Mouse (Mus musculus): Measurements from ENCODE around the gene Pde4a. TPM values are rescaled to one million over a fixed set of nuclear protein-coding genes. Genes with fewer than 3 reads are reported as not detected.

Pde4a gene
- polyA plus RNA-seq, 1 experiment from 2014 or later, result 4.7 TPM

DNA sequence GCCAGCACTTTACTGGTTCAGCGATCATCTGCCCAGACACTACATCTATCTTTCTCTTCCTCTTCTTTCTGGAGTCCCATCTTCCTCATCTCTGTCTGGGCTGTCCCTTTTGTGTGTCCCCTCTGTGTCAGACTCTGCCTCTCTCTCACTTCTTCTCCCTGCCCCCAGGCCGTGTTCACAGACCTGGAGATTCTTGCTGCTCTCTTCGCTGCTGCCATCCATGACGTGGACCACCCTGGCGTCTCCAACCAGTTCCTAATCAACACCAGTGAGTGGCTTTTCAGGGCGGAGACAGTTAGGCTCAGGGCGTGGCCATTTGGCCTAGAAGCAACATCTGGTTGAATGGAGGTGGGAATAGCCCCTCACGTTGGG, 38.6 kb downstream of the Pde4a start:
- Histone ChIP-seq H3K4me3 (replicated peaks; ENCODE audit: low read length) (no peak overlapping the region), H3K9me3 (replicated peaks; ENCODE audit: control insufficient read depth, low read length) (no peaks in the 10 kb centered on the region), H3K36me3 (ENCODE audit: control insufficient read depth, insufficient read depth, low read length) (no peaks in the 10 kb centered on the region), H3K27me3 (ENCODE audit: control insufficient read depth, insufficient read depth, low read length) (no peaks in the 10 kb centered on the region), H3K4me2 (ENCODE audit: low read depth, low read length) (peak overlapping the region; percentile 77; the same call in 1 of the 2 replicates), H3K4me1 (ENCODE audit: control insufficient read depth, insufficient read depth, low read length) (peaks cover 11% of the 10 kb centered on the region; the same call in 1 of the 2 replicates), H3K27ac (ENCODE audit: low read length) (no peak overlapping the region), H3K9ac (ENCODE audit: low read length) (no peak overlapping the region)
- ATAC-seq (ENCODE audit: insufficient read depth, low FRiP score), result no peak
- 31% methylated on average over 8 of the region's 8 CpGs for WGBS

DNA sequence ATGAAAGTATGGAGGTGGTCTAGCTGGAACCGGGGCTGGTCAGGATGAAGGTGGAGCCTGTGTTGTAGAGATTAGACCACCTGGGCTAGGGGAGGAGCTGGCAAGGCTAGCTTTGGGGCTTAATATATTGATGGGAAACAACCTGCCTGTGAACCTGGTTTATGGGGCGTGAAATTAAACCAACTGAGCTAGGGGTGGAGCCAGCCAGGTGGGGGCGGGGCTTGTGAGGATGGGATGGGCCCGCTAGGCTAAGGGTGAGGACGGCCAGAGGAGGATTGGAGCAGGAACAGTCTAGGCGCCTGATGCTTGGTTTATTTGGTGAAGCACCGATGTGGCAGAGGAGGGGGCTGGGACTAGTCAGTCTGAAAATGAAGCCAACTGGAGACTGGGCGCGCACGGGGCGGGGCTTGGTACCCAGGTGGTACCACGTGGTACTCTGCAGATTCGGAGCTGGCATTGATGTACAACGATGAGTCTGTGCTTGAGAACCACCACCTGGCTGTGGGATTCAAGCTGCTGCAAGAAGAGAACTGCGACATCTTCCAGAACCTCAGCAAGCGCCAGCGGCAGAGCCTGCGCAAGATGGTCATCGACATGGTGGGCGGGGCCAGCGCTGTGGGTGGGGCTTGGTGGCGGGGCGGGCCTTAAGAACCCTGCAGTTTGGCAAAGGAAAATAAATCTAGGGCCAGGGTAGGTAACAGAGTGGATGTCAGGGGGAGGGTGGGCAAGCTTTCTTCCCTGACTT, 39.2 kb downstream of the Pde4a start:
- no peaks in the 10 kb centered on the region for H3K36me3 ChIP-seq (ENCODE audit: control insufficient read depth, insufficient read depth, low read length)
- peak overlapping the region; percentile 57 for H3K9ac ChIP-seq (ENCODE audit: low read length)
- ATAC-seq (ENCODE audit: insufficient read depth, low FRiP score), result peak; percentile 64
- H3K27me3 ChIP-seq (ENCODE audit: control insufficient read depth, insufficient read depth, low read length), result no peaks in the 10 kb centered on the region
- H3K4me2 ChIP-seq (ENCODE audit: low read depth, low read length), result peak overlapping the region; percentile 77
- H3K9me3 ChIP-seq (replicated peaks; ENCODE audit: control insufficient read depth, low read length), result no peaks in the 10 kb centered on the region
- 6% methylated on average over 23 of the region's 23 CpGs for WGBS
- H3K4me3 ChIP-seq (replicated peaks; ENCODE audit: low read length), result peak overlapping the region; percentile 49
- peaks cover 11% of the 10 kb centered on the region; the same call in 1 of the 2 replicates for H3K4me1 ChIP-seq (ENCODE audit: control insufficient read depth, insufficient read depth, low read length)
- H3K27ac ChIP-seq (ENCODE audit: low read length), result no peak overlapping the region

DNA sequence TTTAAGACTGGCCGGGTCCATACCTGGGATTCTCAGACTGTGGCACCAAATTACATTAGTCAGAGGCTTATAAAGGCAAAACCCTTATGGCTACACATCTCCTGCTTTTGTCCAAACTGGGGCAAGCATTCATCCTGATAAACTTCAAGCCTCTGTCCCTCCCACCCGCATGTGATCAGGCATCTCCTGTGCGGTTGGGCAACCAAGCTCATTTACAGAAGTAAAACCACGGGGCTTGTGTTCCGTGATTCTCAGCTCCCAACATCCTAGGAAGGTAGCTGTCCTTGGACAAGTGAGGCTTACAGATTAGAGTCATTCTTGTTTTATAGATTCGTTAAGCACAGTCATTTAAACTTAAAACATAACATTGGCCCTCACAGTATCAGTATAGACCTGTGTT, 41.3 kb downstream of the Pde4a start:
- 84% methylated on average over 6 of the region's 6 CpGs for WGBS
- Histone ChIP-seq H3K9ac (ENCODE audit: low read length) (no peak overlapping the region), H3K4me1 (ENCODE audit: control insufficient read depth, insufficient read depth, low read length) (peaks cover 11% of the 10 kb centered on the region; the same call in 1 of the 2 replicates), H3K27me3 (ENCODE audit: control insufficient read depth, insufficient read depth, low read length) (no peaks in the 10 kb centered on the region), H3K4me2 (ENCODE audit: low read depth, low read length) (no peak overlapping the region), H3K4me3 (replicated peaks; ENCODE audit: low read length) (no peak overlapping the region), H3K9me3 (replicated peaks; ENCODE audit: control insufficient read depth, low read length) (no peaks in the 10 kb centered on the region), H3K27ac (ENCODE audit: low read length) (no peak overlapping the region), H3K36me3 (ENCODE audit: control insufficient read depth, insufficient read depth, low read length) (no peaks in the 10 kb centered on the region)
- ATAC-seq (ENCODE audit: insufficient read depth, low FRiP score), result no peak

DNA sequence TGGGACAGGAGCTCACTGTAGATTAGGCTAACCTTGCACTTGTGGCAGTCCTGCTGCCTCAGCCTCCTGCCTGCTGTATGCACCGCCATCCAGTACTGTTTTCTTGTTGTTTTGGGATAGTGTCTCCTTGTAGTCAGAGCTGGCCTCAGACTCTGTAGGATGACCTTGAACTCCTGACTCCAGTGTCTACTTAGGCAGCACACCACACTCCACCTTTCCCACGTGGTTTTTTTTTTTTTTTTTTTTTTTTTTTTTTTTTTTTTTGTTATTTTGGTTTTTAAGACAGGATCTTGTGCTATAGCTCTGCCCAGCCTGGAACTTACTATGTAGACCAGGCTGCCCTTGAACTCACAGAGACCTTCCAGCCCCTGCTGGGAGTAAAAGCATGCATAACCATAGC, 43.1 kb downstream of the Pde4a start:
- no peak overlapping the region for H3K4me2 ChIP-seq (ENCODE audit: low read depth, low read length)
- no peak for ATAC-seq (ENCODE audit: insufficient read depth, low FRiP score)
- WGBS, result 65% methylated on average over 2 of the region's 2 CpGs
- no peak overlapping the region for H3K9ac ChIP-seq (ENCODE audit: low read length)
- H3K9me3 ChIP-seq (replicated peaks; ENCODE audit: control insufficient read depth, low read length), result no peaks in the 10 kb centered on the region
- H3K36me3 ChIP-seq (ENCODE audit: control insufficient read depth, insufficient read depth, low read length), result no peaks in the 10 kb centered on the region
- no peak overlapping the region for H3K27ac ChIP-seq (ENCODE audit: low read length)
- no peak overlapping the region for H3K4me3 ChIP-seq (replicated peaks; ENCODE audit: low read length)
- no peaks in the 10 kb centered on the region for H3K27me3 ChIP-seq (ENCODE audit: control insufficient read depth, insufficient read depth, low read length)
- peaks cover 11% of the 10 kb centered on the region; the same call in 1 of the 2 replicates for H3K4me1 ChIP-seq (ENCODE audit: control insufficient read depth, insufficient read depth, low read length)

DNA sequence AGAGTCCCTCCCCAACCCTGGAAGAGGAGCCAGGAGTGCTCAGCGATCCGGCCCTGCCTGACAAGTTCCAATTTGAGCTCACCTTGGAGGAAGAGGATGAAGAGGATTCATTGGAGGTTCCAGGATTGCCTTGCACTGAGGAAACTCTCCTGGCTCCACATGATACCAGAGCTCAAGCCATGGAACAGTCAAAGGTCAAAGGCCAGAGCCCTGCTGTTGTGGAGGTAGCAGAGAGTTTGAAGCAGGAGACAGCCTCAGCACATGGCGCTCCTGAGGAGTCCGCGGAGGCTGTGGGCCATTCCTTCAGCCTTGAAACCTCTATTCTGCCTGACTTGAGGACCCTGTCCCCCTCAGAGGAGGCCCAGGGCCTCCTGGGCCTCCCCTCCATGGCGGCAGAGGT, 45.3 kb downstream of the Pde4a start:
- H3K4me3 ChIP-seq (replicated peaks; ENCODE audit: low read length), result no peak overlapping the region
- WGBS, result 74% methylated on average over 6 of the region's 6 CpGs
- H3K4me2 ChIP-seq (ENCODE audit: low read depth, low read length), result no peak overlapping the region
- no peak overlapping the region for H3K27ac ChIP-seq (ENCODE audit: low read length)
- no peaks in the 10 kb centered on the region for H3K36me3 ChIP-seq (ENCODE audit: control insufficient read depth, insufficient read depth, low read length)
- no peak overlapping the region for H3K9ac ChIP-seq (ENCODE audit: low read length)
- no peaks in the 10 kb centered on the region for H3K4me1 ChIP-seq (ENCODE audit: control insufficient read depth, insufficient read depth, low read length)
- no peaks in the 10 kb centered on the region for H3K9me3 ChIP-seq (replicated peaks; ENCODE audit: control insufficient read depth, low read length)
- H3K27me3 ChIP-seq (ENCODE audit: control insufficient read depth, insufficient read depth, low read length), result no peaks in the 10 kb centered on the region
- ATAC-seq (ENCODE audit: insufficient read depth, low FRiP score), result no peak

DNA sequence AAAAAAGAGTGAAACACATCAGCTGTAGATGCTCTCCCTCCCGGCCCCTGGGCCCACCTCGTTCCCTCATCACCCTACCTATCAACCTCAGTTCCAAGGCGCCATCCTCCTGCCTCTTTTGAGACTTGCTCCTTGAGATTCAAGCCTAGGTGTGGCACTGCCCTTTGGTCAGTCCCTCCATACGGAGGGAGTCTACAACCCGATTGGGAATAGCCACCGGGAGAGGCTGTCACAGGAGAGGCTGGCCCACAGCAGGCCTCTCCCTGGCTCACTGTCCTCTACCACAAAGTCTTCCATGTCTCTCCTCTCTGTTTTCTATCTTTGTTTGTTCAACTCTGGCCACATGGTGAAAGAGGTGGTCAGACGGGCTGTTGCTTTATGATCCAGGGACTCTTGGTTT, 46.1 kb downstream of the Pde4a start:
- no peak overlapping the region for H3K27ac ChIP-seq (ENCODE audit: low read length)
- H3K36me3 ChIP-seq (ENCODE audit: control insufficient read depth, insufficient read depth, low read length), result no peaks in the 10 kb centered on the region
- no peak overlapping the region for H3K9ac ChIP-seq (ENCODE audit: low read length)
- no peak overlapping the region for H3K4me3 ChIP-seq (replicated peaks; ENCODE audit: low read length)
- no peaks in the 10 kb centered on the region for H3K9me3 ChIP-seq (replicated peaks; ENCODE audit: control insufficient read depth, low read length)
- no peaks in the 10 kb centered on the region for H3K4me1 ChIP-seq (ENCODE audit: control insufficient read depth, insufficient read depth, low read length)
- H3K27me3 ChIP-seq (ENCODE audit: control insufficient read depth, insufficient read depth, low read length), result no peaks in the 10 kb centered on the region
- WGBS, result 74% methylated on average over 7 of the region's 7 CpGs
- no peak overlapping the region for H3K4me2 ChIP-seq (ENCODE audit: low read depth, low read length)
- no peak for ATAC-seq (ENCODE audit: insufficient read depth, low FRiP score)

DNA sequence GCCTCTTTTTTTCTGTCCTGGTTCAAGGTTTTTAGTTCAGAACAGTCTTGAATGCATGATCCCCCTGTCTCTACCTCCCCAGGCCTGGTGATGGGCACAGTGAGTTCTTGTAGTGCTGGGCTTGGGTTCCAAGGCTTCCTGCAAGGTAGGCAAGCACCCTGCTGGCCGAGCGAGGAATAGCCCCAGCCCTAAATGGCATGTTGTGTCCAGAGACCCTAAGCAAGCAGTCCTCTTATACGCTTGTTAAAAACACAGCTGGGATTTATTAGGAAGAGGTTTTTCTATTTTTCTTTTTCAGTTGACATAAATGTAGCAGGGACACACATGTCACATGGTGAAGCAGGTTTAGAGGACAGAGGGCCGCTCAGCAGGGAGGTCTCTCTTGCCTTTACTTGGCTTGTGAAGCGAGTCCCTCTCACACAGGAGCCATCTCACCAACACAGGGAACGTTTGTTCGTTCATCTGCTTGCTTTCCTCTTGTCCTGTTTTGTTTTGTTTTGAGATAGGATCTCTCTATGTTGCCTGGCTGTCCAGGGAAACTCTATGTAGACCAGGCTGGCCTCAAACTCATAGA, 48.2 kb downstream of the Pde4a start:
- H3K9me3 ChIP-seq (replicated peaks; ENCODE audit: control insufficient read depth, low read length), result no peaks in the 10 kb centered on the region
- 49% methylated on average over 7 of the region's 7 CpGs for WGBS
- H3K4me3 ChIP-seq (replicated peaks; ENCODE audit: low read length), result no peak overlapping the region
- ATAC-seq (ENCODE audit: insufficient read depth, low FRiP score), result no peak
- no peak overlapping the region for H3K27ac ChIP-seq (ENCODE audit: low read length)
- no peak overlapping the region for H3K4me2 ChIP-seq (ENCODE audit: low read depth, low read length)
- no peaks in the 10 kb centered on the region for H3K36me3 ChIP-seq (ENCODE audit: control insufficient read depth, insufficient read depth, low read length)
- H3K27me3 ChIP-seq (ENCODE audit: control insufficient read depth, insufficient read depth, low read length), result no peaks in the 10 kb centered on the region
- H3K4me1 ChIP-seq (ENCODE audit: control insufficient read depth, insufficient read depth, low read length), result no peaks in the 10 kb centered on the region
- no peak overlapping the region for H3K9ac ChIP-seq (ENCODE audit: low read length)

DNA sequence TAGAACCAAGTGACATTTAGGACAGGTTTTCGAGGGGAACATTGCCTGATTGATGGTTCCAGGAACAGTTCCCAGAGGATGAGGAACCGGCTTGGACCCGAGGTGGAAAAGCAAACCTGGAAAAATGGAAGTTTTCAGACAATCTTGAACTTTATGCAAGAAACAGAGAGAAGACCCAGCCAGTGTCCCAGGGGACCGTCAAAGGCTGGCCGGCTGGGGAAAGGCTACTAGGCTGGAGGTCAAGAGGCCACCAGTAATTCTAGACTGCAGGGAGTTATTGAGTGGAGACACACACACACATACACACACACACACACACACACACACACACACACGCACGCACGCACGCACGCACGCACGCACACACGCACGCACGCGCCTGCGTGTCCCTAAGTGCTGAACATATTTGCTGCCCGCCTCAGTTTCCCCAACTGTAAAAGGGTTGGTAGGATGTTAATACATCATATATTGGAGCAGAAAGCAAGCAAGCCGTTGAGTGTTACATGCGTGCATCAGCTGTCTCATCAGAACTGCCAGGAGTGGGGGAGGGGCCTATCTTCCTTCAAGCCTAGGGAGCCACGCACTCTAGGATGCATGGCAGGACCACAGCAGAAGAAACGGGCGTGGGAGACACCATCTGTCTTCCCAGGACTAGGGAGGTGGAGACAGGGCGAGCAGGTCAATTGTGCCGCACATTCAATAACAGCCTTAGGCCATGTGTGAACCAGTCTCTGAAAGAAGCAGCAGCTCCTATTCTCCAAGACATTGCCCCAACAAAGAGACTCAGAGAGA, 50.7 kb downstream of the Pde4a start:
- WGBS, result 60% methylated on average over 25 of the region's 25 CpGs
- Histone ChIP-seq H3K27ac (ENCODE audit: low read length) (no peak overlapping the region), H3K4me3 (replicated peaks; ENCODE audit: low read length) (no peak overlapping the region), H3K9me3 (replicated peaks; ENCODE audit: control insufficient read depth, low read length) (no peaks in the 10 kb centered on the region), H3K4me1 (ENCODE audit: control insufficient read depth, insufficient read depth, low read length) (0 out of 2 replicates have a peak, but pooled peaks cover 4% of the 10 kb centered on the region), H3K9ac (ENCODE audit: low read length) (peak overlapping the region; percentile 38; the same call in 1 of the 2 replicates), H3K4me2 (ENCODE audit: low read depth, low read length) (no peak overlapping the region), H3K27me3 (ENCODE audit: control insufficient read depth, insufficient read depth, low read length) (no peaks in the 10 kb centered on the region), H3K36me3 (ENCODE audit: control insufficient read depth, insufficient read depth, low read length) (no peaks in the 10 kb centered on the region)
- ATAC-seq (ENCODE audit: insufficient read depth, low FRiP score), result no peak

DNA sequence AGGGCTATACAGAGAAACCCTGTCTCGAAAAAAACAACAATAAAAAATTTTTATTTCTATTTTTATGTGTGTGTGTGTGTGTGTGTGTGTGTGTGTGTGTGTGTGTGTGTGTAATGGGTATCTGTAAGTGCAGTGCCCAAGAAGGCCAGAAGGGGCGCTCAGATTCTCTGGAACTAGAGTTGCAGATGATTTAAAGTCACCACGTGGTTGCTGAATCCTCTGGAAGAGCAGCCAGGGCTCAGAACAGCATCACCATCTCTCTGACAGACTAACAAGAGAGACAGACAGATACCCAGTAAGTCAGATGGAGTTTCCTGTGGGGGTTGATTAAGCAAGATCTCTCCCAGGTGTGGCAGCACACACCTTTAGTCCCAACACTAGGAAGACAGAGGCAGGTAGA, 54.3 kb downstream of the Pde4a start:
- WGBS, result 64% methylated on average over 3 of the region's 3 CpGs

More for the DNA sequence above, 54.3 kb downstream of the Pde4a start:
- no peak for ATAC-seq (ENCODE audit: insufficient read depth, low FRiP score)
- Histone ChIP-seq H3K4me3 (replicated peaks; ENCODE audit: low read length) (no peak overlapping the region), H3K4me1 (ENCODE audit: control insufficient read depth, insufficient read depth, low read length) (0 out of 2 replicates have a peak, but pooled peaks cover 4% of the 10 kb centered on the region), H3K27ac (ENCODE audit: low read length) (no peak overlapping the region), H3K9ac (ENCODE audit: low read length) (no peak overlapping the region), H3K36me3 (ENCODE audit: control insufficient read depth, insufficient read depth, low read length) (no peaks in the 10 kb centered on the region), H3K4me2 (ENCODE audit: low read depth, low read length) (no peak overlapping the region), H3K9me3 (replicated peaks; ENCODE audit: control insufficient read depth, low read length) (no peaks in the 10 kb centered on the region), H3K27me3 (ENCODE audit: control insufficient read depth, insufficient read depth, low read length) (no peaks in the 10 kb centered on the region)

Measured in stomach, embryonic 16.5 days (tissue).